Mouse (Mus musculus): ENCODE measurements around the gene Akp3. TPM values are rescaled to one million over a fixed set of nuclear protein-coding genes. Genes with fewer than 3 reads are reported as not detected.

The Akp3 gene
- polyA plus RNA-seq (2012; rRNA removed) (not detected in 2 replicates), polyA plus RNA-seq (2014; fragmentation: Nextera tagmentation; extraction: Ambion mirVana) (not detected in 2 replicates)

DNA sequence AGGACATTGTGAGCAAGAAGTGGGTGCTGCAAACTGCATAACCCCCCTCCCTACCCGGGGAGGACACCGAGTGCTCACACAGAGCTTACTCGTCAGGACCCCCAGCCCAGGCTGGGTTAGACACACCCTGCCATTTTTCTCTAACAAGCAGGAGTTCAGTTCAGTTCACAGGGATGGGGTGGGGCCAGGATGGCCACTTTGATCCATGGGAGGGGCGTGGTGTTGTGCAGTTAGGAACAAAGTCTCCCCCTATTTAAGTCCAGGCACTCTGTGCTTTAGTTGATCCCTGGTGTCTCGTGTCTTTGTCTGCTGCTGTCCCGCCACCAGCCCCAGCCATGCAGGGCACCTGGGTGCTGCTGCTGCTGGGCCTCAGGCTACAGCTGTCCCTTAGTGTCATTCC, at the start of gene Akp3:
Gene Akp3 (plus strand): TSS at position 301 of the 400 bp plus-strand sequence.
- H3K4me3 ChIP-seq (ENCODE audit: insufficient read depth in 1 of 2, low read depth in 2 of 2, low read length in 2 of 2): no peak within 1 kb of the TSS
- H3K4me2 ChIP-seq (ENCODE audit: low read depth): no peak within 1 kb of the TSS
- WGBS (ENCODE audit: insufficient replicate concordance): 52% methylated on average over 6 of the region's 6 CpGs
- H3K9ac ChIP-seq (replicated peaks): no peak within 1 kb of the TSS
- DNase-seq (ENCODE audit: low read depth in 3 of 3, low spot score in 3 of 3) (no peak), ATAC-seq (ENCODE audit: insufficient read depth) (no peak)
- no peaks in the 10 kb centered on the region for H3K4me1 ChIP-seq (replicated peaks; ENCODE audit: control insufficient read depth in 2 of 2, insufficient read depth in 2 of 2, low read length in 1 of 2)
- peaks cover 19% of the 10 kb centered on the region for H3K27me3 ChIP-seq (ENCODE audit: control insufficient read depth, insufficient read depth, low read length)
- TF ChIP-seq EP300 (IDR thresholded peaks at IDR 0.05; ENCODE audit: low read depth) (no peak), CTCF (IDR thresholded peaks at IDR 0.05; ENCODE audit: low read depth) (no peak)
- H3K27ac ChIP-seq: no peak within 1 kb of the TSS
- no peaks in the 10 kb centered on the region for H3K36me3 ChIP-seq (replicated peaks; ENCODE audit: control insufficient read depth, insufficient read depth, low read depth)
- no peaks in the 10 kb centered on the region for H3K9me3 ChIP-seq (ENCODE audit: control insufficient read depth, low read length)

DNA sequence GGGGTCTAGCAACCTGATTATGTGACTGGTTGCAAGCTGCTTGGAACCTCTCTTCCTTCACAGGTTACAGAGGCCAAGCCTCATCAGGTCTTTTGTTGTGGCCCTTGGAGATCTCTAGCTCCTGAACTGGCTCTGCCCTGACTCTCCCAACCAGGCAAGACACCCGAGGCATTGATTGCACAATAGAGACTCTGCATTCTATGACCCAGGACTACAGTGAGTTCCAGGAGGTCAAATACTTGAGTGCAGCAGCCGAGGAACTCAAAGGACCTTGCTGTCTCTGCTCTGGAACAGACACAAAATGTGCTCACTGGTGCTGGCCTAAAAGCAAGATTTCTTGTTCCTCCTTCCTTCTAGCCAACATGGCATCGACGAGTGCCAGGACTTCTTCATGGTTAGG, 38.6 kb upstream of the Akp3 start:
- Histone ChIP-seq H3K9ac (replicated peaks) (no peak overlapping the region), H3K27me3 (ENCODE audit: control insufficient read depth, insufficient read depth, low read length) (no peaks in the 10 kb centered on the region), H3K4me1 (replicated peaks; ENCODE audit: control insufficient read depth in 2 of 2, insufficient read depth in 2 of 2, low read length in 1 of 2) (no peaks in the 10 kb centered on the region), H3K27ac (no peak overlapping the region), H3K9me3 (ENCODE audit: control insufficient read depth, low read length) (no peaks in the 10 kb centered on the region), H3K4me2 (ENCODE audit: low read depth) (no peak overlapping the region), H3K36me3 (replicated peaks; ENCODE audit: control insufficient read depth, insufficient read depth, low read depth) (no peaks in the 10 kb centered on the region), H3K4me3 (ENCODE audit: insufficient read depth in 1 of 2, low read depth in 2 of 2, low read length in 2 of 2) (no peak overlapping the region)
- DNase-seq (ENCODE audit: low read depth in 3 of 3, low spot score in 3 of 3) (no peak), ATAC-seq (ENCODE audit: insufficient read depth) (no peak)
- TF ChIP-seq EP300 (IDR thresholded peaks at IDR 0.05; ENCODE audit: low read depth): no peak
- WGBS (ENCODE audit: insufficient replicate concordance): 62% methylated on average over 4 of the region's 4 CpGs

DNA sequence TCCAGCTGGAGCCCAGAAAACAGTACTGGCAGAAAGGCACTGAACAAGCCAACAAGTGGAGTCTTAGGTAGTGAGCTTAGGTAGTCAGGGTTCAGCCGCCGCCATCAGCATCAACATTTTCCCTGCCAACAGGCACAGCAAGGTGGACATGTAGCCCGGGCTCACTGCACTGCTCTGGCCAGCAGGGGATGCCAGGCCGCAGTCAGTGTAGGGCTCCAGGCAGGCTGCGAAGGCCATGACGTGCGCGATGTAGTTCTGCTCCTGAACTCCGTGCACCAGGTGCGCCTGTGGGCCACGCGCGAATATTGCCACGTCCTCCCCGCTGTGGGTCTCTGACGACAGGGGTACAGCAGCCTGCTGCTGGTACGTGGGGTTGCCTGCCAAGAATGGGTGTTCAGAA, 37.8 kb upstream of the Akp3 start:
- TF ChIP-seq CTCF (IDR thresholded peaks at IDR 0.05; ENCODE audit: low read depth) (peak; percentile 34; the same call in 1 of the 2 replicates), EP300 (IDR thresholded peaks at IDR 0.05; ENCODE audit: low read depth) (no peak)
- Histone ChIP-seq H3K9ac (replicated peaks) (no peak overlapping the region), H3K27me3 (ENCODE audit: control insufficient read depth, insufficient read depth, low read length) (no peaks in the 10 kb centered on the region), H3K4me1 (replicated peaks; ENCODE audit: control insufficient read depth in 2 of 2, insufficient read depth in 2 of 2, low read length in 1 of 2) (no peaks in the 10 kb centered on the region), H3K4me2 (ENCODE audit: low read depth) (no peak overlapping the region), H3K9me3 (ENCODE audit: control insufficient read depth, low read length) (no peaks in the 10 kb centered on the region), H3K4me3 (ENCODE audit: insufficient read depth in 1 of 2, low read depth in 2 of 2, low read length in 2 of 2) (no peak overlapping the region), H3K36me3 (replicated peaks; ENCODE audit: control insufficient read depth, insufficient read depth, low read depth) (no peaks in the 10 kb centered on the region), H3K27ac (no peak overlapping the region)
- 66% methylated on average over 17 of the region's 17 CpGs for WGBS (ENCODE audit: insufficient replicate concordance)
- DNase-seq (ENCODE audit: low read depth in 3 of 3, low spot score in 3 of 3): no peak
- no peak for ATAC-seq (ENCODE audit: insufficient read depth)

- H3K4me3 ChIP-seq (ENCODE audit: insufficient read depth in 1 of 2, low read depth in 2 of 2, low read length in 2 of 2): no peak overlapping the region
- 59% methylated on average over 11 of the region's 11 CpGs for WGBS (ENCODE audit: insufficient replicate concordance)
Observed at GRCm38 (mm10) chr1:87089251-87089650, 35.5 kb upstream of the Akp3 start.

DNA sequence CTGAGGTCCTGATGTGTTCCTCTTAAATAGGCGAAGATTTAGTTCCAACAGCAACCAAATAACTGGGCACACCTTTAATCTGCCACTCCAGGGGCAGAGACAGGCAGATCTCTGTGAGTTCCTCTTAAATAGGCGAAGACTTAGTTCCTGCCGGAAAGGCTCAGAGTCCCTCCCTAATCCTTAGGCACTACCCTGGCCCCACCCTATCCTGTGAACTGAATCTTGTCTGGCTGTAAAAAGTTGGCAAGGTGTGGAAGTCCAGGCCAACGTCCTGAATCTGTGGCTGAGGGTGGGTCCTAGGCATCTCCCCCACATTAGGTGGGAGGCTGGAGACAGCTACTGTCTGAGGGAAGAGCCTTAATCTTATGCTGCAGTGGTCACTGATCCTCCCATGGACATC, 34.9 kb upstream of the Akp3 start, which contains the start of gene Alppl2:
Gene Alppl2 (minus strand): TSS at position 101 of the 400 bp plus-strand sequence.
- Histone ChIP-seq H3K27ac (no peak within 1 kb of the TSS), H3K9me3 (ENCODE audit: control insufficient read depth, low read length) (no peaks in the 10 kb centered on the region), H3K36me3 (replicated peaks; ENCODE audit: control insufficient read depth, insufficient read depth, low read depth) (no peaks in the 10 kb centered on the region), H3K4me3 (ENCODE audit: insufficient read depth in 1 of 2, low read depth in 2 of 2, low read length in 2 of 2) (no peak within 1 kb of the TSS), H3K4me2 (ENCODE audit: low read depth) (no peak within 1 kb of the TSS), H3K9ac (replicated peaks) (no peak within 1 kb of the TSS), H3K4me1 (replicated peaks; ENCODE audit: control insufficient read depth in 2 of 2, insufficient read depth in 2 of 2, low read length in 1 of 2) (no peaks in the 10 kb centered on the region), H3K27me3 (ENCODE audit: control insufficient read depth, insufficient read depth, low read length) (no peaks in the 10 kb centered on the region)
- no peak for TF ChIP-seq CTCF (IDR thresholded peaks at IDR 0.05; ENCODE audit: low read depth)
- TF ChIP-seq EP300 (IDR thresholded peaks at IDR 0.05; ENCODE audit: low read depth): no peak
- ATAC-seq (ENCODE audit: insufficient read depth) (no peak), DNase-seq (ENCODE audit: low read depth in 3 of 3, low spot score in 3 of 3) (no peak)
- 52% methylated on average over 4 of the region's 4 CpGs for WGBS (ENCODE audit: insufficient replicate concordance)

More at GRCm38 (mm10) chr1:87089251-87089650, 35.5 kb upstream of the Akp3 start:
- Histone ChIP-seq H3K27ac (no peak overlapping the region), H3K4me1 (replicated peaks; ENCODE audit: control insufficient read depth in 2 of 2, insufficient read depth in 2 of 2, low read length in 1 of 2) (no peaks in the 10 kb centered on the region), H3K36me3 (replicated peaks; ENCODE audit: control insufficient read depth, insufficient read depth, low read depth) (no peaks in the 10 kb centered on the region), H3K27me3 (ENCODE audit: control insufficient read depth, insufficient read depth, low read length) (no peaks in the 10 kb centered on the region), H3K9ac (replicated peaks) (no peak overlapping the region), H3K4me2 (ENCODE audit: low read depth) (no peak overlapping the region), H3K9me3 (ENCODE audit: control insufficient read depth, low read length) (no peaks in the 10 kb centered on the region)
- TF ChIP-seq EP300 (IDR thresholded peaks at IDR 0.05; ENCODE audit: low read depth): no peak
- no peak for TF ChIP-seq CTCF (IDR thresholded peaks at IDR 0.05; ENCODE audit: low read depth)
- DNase-seq (ENCODE audit: low read depth in 3 of 3, low spot score in 3 of 3) (no peak), ATAC-seq (ENCODE audit: insufficient read depth) (no peak)

Data from liver, embryonic 14.5 days (tissue).